Mouse (Mus musculus): Measurements from ENCODE around the gene Lamtor5. TPM values are rescaled to one million over a fixed set of nuclear protein-coding genes. Genes with fewer than 3 reads are reported as not detected.

Gene Lamtor5
- polyA plus RNA-seq, 1 experiment from 2014 or later = 203 TPM

DNA sequence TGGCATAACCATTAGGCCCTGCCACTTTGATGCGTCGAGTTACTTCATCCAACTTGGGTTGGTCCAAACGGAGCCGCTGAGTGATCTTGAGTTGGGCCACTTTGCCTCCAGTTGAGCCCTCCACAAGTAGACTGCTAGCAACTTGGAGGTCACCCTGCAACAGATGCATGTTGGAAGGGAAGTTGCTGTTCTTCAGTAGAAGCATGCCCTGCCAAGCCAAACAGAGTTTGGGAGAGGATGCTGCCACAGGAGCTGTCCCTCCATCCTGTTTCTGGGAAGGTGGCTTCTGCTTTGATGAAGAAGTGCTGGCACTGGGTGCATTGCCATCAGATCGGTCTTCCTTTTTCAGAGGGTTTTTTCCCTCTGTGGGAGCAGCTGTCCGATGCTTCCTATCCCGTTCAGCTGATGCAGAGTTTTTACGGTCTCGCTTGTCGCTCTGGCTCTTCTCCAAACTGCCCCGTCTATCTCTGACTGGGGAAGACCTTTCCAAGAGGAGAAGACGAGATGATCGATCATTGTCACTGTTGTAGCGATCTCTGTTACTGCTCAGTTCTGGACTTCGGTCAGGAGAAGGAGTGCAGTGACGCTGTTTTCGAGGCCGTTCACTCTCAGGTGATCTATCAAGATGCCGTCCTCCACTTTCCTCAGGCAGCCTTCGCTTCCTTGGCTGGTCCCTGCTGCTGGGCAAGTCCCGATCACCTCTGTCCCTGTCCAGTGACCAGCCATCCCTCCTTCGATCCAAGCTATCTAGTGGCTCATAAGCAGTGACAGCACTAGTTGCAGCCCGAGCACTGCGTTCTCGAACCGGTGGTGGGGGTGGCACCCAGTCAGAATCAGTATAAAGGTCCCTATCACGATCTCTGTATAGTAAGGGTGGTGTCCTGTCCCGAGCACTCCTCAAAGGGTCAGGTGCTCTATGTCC, 52.1 kb downstream of the Lamtor5 start:
- no peak overlapping the region for H3K9ac ChIP-seq (ENCODE audit: low read depth, low read length)

DNA sequence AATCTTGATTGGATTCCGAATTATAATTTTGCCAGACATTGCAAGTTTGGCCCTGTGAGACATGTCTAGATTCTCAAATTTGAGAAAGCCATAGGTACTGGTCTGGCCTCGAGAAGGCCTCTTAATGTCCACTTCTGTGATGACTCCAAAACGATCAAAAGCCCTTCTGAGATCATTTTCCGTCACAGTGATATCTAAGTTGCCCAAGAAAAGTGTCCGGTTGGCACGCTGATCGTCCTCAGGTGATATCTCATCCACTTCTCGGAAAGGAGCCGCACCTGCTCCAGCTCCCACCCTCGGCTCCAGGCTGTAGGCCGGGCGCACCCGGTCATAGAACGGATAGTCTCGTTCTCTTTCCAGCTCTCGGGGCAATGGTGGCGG, 53.1 kb downstream of the Lamtor5 start:
- peak overlapping the region; percentile 91; the same call in 1 of the 2 replicates for H3K27ac ChIP-seq (ENCODE audit: low read depth, low read length)

More for the DNA sequence above, 52.1 kb downstream of the Lamtor5 start:
- ATAC-seq (ENCODE audit: low FRiP score) (no peak), DNase-seq (ENCODE audit: low spot score) (no peak)
- H3K27me3 ChIP-seq (ENCODE audit: control insufficient read depth, insufficient read depth, low read length) = no peaks in the 10 kb centered on the region
- WGBS = 82% methylated on average over 28 of the region's 28 CpGs
- no peak overlapping the region for H3K27ac ChIP-seq (ENCODE audit: low read depth, low read length)
- peak overlapping the region; percentile 93 for H3K4me2 ChIP-seq (replicated peaks; ENCODE audit: low read depth, low read length)
- H3K36me3 ChIP-seq (ENCODE audit: control insufficient read depth, insufficient read depth, low read length) = no peaks in the 10 kb centered on the region
- H3K4me1 ChIP-seq (replicated peaks; ENCODE audit: control insufficient read depth, insufficient read depth, low read length) = peaks cover 15% of the 10 kb centered on the region
- peak overlapping the region; percentile 96 for H3K4me3 ChIP-seq (ENCODE audit: low read depth, low read length)
- no peaks in the 10 kb centered on the region for H3K9me3 ChIP-seq (ENCODE audit: control insufficient read depth, low read length)

DNA sequence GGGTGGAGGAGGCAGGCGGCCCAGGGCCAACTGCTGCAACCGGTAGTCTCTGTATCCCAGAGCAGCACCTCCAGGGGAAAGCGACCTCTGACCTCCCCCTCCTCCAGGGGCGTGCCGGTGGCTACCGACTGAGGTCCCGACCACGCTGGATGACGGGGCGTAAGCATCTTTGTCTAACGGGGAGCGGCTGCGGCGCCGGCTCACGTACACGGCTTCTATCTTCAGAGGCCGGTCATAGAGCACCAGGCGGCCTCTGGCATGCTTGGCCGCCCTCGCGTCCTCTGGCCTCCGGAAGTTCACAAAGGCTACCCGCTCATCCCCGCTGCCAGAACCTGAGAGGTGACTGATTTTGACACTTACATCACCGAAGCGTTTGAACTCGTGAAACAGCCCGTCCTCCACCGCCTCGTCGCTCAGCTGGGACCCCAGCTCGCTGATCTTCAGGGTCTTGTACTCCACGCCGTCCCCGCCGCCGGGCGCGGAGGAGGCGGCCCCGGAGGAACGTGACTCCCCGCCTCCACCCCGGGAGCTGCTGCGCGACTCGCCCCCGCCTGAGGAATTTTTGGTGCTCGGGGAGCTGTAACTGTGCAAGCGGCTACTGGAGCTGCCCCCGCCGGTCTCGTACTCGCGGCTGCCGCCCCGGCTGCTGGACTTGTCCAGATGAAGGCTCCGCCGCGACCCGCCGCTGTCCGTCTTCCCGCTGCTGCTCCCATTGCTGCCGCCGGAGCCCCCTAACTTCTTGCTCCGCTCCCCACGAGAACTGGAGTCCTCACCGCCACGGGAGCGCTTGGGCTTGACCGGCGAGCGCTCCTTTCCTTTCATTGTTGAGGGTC, 53.7 kb downstream of the Lamtor5 start:
- Histone ChIP-seq H3K4me2 (replicated peaks; ENCODE audit: low read depth, low read length) (peak overlapping the region; percentile 93), H3K4me1 (replicated peaks; ENCODE audit: control insufficient read depth, insufficient read depth, low read length) (peaks cover 15% of the 10 kb centered on the region), H3K27ac (ENCODE audit: low read depth, low read length) (peak overlapping the region; percentile 91), H3K9ac (ENCODE audit: low read depth, low read length) (peak overlapping the region; percentile 92), H3K4me3 (ENCODE audit: low read depth, low read length) (peak overlapping the region; percentile 96), H3K36me3 (ENCODE audit: control insufficient read depth, insufficient read depth, low read length) (no peaks in the 10 kb centered on the region), H3K27me3 (ENCODE audit: control insufficient read depth, insufficient read depth, low read length) (no peaks in the 10 kb centered on the region), H3K9me3 (ENCODE audit: control insufficient read depth, low read length) (no peaks in the 10 kb centered on the region)
- DNase-seq (ENCODE audit: low spot score) = peak; percentile 56
- WGBS = under 1% methylated on average over 75 of the region's 75 CpGs
- ATAC-seq (ENCODE audit: low FRiP score) = peak; percentile 15

More for the DNA sequence above, 53.1 kb downstream of the Lamtor5 start:
- peak overlapping the region; percentile 96 for H3K4me3 ChIP-seq (ENCODE audit: low read depth, low read length)
- no peaks in the 10 kb centered on the region for H3K27me3 ChIP-seq (ENCODE audit: control insufficient read depth, insufficient read depth, low read length)
- peak overlapping the region; percentile 92 for H3K9ac ChIP-seq (ENCODE audit: low read depth, low read length)
- DNase-seq (ENCODE audit: low spot score) (no peak), ATAC-seq (ENCODE audit: low FRiP score) (no peak)
- H3K36me3 ChIP-seq (ENCODE audit: control insufficient read depth, insufficient read depth, low read length) = no peaks in the 10 kb centered on the region
- H3K4me2 ChIP-seq (replicated peaks; ENCODE audit: low read depth, low read length) = peak overlapping the region; percentile 93
- peaks cover 15% of the 10 kb centered on the region for H3K4me1 ChIP-seq (replicated peaks; ENCODE audit: control insufficient read depth, insufficient read depth, low read length)
- no peaks in the 10 kb centered on the region for H3K9me3 ChIP-seq (ENCODE audit: control insufficient read depth, low read length)
- WGBS = 28% methylated on average over 17 of the region's 17 CpGs

DNA sequence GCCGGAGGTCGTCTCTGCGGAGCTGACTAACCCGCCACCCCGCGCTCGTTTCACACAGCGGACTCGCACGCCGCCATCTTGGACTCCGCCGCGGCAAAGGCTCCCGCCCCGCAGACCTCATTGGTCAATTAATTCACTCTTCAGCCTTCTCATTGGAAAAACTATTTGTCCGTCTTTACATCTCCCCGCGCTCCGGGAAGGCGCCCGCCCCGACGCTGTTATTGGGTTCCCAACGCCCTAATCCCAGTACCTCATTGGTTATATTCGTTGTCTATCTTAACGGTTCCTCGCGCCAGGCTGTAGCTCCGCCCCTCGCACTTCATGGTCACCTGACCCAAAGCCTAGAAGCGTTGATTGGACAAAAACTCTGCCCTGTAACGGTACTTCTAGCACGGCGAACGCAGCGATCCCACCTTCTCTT, 54.3 kb downstream of the Lamtor5 start:
- WGBS = 0% methylated on average over 37 of the region's 37 CpGs
- Histone ChIP-seq H3K27me3 (ENCODE audit: control insufficient read depth, insufficient read depth, low read length) (no peaks in the 10 kb centered on the region), H3K4me3 (ENCODE audit: low read depth, low read length) (peak overlapping the region; percentile 96), H3K27ac (ENCODE audit: low read depth, low read length) (peak overlapping the region; percentile 95), H3K36me3 (ENCODE audit: control insufficient read depth, insufficient read depth, low read length) (no peaks in the 10 kb centered on the region), H3K4me1 (replicated peaks; ENCODE audit: control insufficient read depth, insufficient read depth, low read length) (peaks cover 15% of the 10 kb centered on the region), H3K9me3 (ENCODE audit: control insufficient read depth, low read length) (no peaks in the 10 kb centered on the region), H3K9ac (ENCODE audit: low read depth, low read length) (peak overlapping the region; percentile 92), H3K4me2 (replicated peaks; ENCODE audit: low read depth, low read length) (peak overlapping the region; percentile 93)
- DNase-seq (ENCODE audit: low spot score) = peak; percentile 97
- ATAC-seq (ENCODE audit: low FRiP score) = peak; percentile 98

Other genes starting within 250 kb of the Lamtor5 start
- gene Kcna3, start 242.7 kb upstream of the Lamtor5 start, polyA plus RNA-seq (2014; fragmentation: Nextera tagmentation; extraction: Ambion mirVana) = 4.6 and 4.7 TPM in 2 replicates
- 0.21 and 0.32 TPM in 2 replicates for gene Kcna2, start 177.7 kb upstream of the Lamtor5 start, polyA plus RNA-seq (2014; fragmentation: Nextera tagmentation; extraction: Ambion mirVana)
- gene Kcna10, start 95.8 kb upstream of the Lamtor5 start, polyA plus RNA-seq (2014; fragmentation: Nextera tagmentation; extraction: Ambion mirVana) = not detected in 2 replicates
- not detected in 2 replicates for gene Cym, start 57.1 kb upstream of the Lamtor5 start, polyA plus RNA-seq (2014; fragmentation: Nextera tagmentation; extraction: Ambion mirVana)
- gene A630076J17Rik, start 48.2 kb upstream of the Lamtor5 start, polyA plus RNA-seq (2014; fragmentation: Nextera tagmentation; extraction: Ambion mirVana) = not detected in 2 replicates
- 0.06 TPM in 1 of 2 replicates, not detected in the other for gene Prok1, start 39.2 kb upstream of the Lamtor5 start, polyA plus RNA-seq (2014; fragmentation: Nextera tagmentation; extraction: Ambion mirVana)
- 2.2 and 4.0 TPM in 2 replicates for gene Slc16a4, start 12.4 kb downstream of the Lamtor5 start, polyA plus RNA-seq (2014; fragmentation: Nextera tagmentation; extraction: Ambion mirVana)
- 16.3 and 19.5 TPM in 2 replicates for gene Rbm15, start 54.8 kb downstream of the Lamtor5 start, polyA plus RNA-seq (2014; fragmentation: Nextera tagmentation; extraction: Ambion mirVana)
- 0.22 and 0.25 TPM in 2 replicates for gene Kcnc4, start 180.7 kb downstream of the Lamtor5 start, polyA plus RNA-seq (2014; fragmentation: Nextera tagmentation; extraction: Ambion mirVana)
- 1.9 and 3.5 TPM in 2 replicates for gene Slc6a17, start 239.2 kb downstream of the Lamtor5 start, polyA plus RNA-seq (2014; fragmentation: Nextera tagmentation; extraction: Ambion mirVana)

All from hindbrain, embryonic 11.5 days (tissue).